Mouse (Mus musculus): ENCODE measurements around the gene Nisch. TPM values are rescaled to one million over a fixed set of nuclear protein-coding genes. Genes with fewer than 3 reads are reported as not detected.

Gene Nisch
- total RNA-seq, 2 experiments from 2014 or later = 234 to 236 TPM

GRCm38 (mm10) chr14:31226978-31227377 lies 10.2 kb upstream of the Nisch start:
- intact Hi-C loops (cut with DNase I) = no loop called here
- peak; percentile 71 to 74 for DNase-seq

DNA sequence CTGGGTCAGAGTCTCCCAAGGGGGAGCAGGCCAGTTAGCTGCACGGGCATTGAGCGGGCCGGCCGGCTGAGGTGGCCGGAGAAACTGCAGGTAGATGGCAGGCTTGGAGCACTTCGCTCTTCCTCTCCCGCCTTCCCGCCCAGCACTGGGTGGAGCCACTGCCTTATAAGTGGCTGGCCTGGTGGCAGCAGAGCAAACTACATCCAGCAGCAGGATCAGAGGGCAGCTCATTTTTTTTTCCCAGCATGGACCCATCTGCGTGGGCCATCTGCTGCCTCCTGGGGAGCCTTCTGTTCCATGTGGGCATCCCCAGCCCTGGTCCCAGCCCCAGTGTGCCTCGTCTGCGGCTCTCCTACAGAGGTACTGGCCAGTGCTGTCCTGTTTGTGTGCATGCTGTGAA lies 920 bp upstream of the Nisch start, which contains the start of gene Sema3g:
Sema3g (plus strand) TSS at position 195 of the 400 bp plus-strand sequence.
- peak; percentile 76 to 79 for DNase-seq
- intact Hi-C loops (cut with DNase I) = loop anchor here (5.0 kb wide), 1 partner anchor 120 kb away; the partner anchor contains the start of gene Capn7

- DNase-seq = peak; percentile 81 to 87
- intact Hi-C loops (cut with DNase I) = loop anchor here (1.0 to 5.0 kb wide), 2 partner anchors 18 to 122 kb away; partner anchors contain the start of gene Capn7
These were observed 1.4 kb downstream of the Nisch start for GRCm38 (mm10) chr14:31215157-31216002.

DNA sequence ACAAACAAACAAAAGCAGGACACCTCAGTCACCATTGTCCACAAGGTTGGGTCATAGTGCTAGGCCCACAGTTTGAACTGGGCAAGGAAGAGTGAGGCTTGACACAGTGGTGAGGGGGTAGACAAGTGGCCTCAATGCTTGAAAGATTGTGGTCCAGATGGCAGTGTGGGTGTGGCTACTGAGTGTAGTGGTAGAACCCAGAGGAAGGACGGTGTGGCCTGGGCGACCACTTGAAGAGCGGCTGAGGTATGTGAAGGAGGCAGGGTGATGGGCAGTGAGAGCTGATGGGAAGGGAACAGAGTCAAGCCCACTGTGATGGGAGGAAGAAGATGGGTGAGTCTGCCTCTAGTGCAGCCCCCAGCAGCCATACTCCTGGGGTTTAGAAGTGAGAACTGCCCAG lies 2.1 kb downstream of the Nisch start:
- intact Hi-C loops (cut with DNase I) = loop anchor here (1.0 to 5.0 kb wide), 2 partner anchors 19 to 123 kb away; partner anchors contain the start of gene Capn7
- no peak for DNase-seq

- DNase-seq = no peak
- intact Hi-C loops (cut with DNase I) = no loop called here
These were observed 2.9 kb downstream of the Nisch start for GRCm38 (mm10) chr14:31213868-31214267.

DNA sequence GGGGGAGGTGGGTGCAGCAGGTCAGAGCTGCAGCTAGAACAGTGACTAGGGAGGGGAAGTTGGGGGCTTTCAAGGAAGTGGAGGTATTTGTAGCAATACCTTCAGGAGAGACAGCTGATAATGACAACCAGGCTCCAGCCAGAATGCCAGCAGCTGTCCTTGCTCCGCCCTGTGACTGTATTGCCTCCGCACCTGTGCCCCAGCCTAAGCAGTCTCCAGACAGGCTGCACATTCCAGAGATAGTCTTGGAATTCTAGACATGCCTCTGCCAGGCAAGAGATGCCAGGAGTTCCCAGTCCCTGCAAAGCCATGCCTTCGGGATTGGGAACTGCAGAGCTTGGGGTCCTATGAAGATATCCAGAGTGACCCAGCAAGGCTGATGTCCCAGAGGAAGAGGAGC lies 4.2 kb downstream of the Nisch start:
- no peak for DNase-seq
- intact Hi-C loops (cut with DNase I) = no loop called here

DNA sequence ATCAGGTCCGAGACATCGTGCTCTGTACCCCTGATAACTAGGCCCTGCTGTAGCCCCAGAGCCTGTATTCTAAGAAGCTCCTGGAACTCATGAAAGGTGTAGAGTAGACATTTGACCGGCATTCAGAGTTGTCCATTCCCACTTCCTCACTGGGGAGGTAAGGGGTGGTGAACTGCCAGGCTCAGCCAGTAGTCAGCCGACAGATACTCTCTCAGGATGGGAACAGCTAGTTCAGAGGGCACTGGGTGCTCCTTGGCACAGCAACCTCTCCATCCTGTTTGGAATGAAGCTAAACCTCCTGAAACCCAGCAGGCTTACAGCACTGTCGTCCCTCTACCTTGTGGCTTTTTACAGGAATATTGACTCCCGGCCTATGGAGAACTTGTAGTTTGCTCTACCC lies 4.9 kb downstream of the Nisch start:
- no peak for DNase-seq
- intact Hi-C loops (cut with DNase I) = no loop called here

DNA sequence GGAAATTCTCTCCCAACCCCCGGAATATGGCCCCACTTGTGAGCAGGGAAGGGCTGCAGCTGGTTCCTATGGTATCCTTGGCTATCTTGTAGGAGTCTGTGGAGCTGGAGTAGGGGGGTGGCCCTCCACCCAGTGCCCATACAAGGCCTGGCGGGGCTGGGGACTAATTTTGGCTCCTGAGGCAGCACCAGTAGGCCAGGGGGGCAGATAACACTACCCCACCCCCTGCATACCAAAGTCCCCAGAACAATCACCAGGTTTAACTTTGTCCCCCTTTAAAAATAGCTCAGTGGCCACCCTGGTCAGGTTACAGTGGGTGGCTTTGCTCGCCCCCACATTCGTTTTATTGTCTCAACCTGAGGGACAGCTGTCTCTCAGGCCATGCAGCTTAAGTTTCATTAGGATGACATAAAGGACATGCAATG lies 7.6 kb downstream of the Nisch start:
- DNase-seq = peak; percentile 80 to 86
- intact Hi-C loops (cut with DNase I) = no loop called here

DNA sequence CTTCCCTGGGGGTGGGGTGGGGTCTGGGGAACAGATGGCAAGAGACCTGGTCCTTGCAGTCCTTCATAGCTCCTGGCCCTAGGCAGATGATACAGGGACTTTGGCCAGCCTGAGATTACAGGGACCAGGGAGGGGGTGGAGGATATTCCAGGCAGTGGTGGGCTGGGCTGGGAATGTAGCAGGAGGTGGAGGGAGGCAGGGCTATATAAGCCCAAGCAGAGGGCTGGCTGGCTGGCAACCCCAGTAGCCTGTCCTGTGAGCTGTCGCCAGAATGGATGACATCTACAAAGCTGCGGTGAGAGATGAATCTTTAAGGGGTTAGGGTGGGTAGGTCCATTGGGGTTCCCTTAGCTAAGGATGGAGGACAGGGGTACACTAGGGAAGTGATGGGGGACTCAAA lies 8.7 kb downstream of the Nisch start, which contains the start of gene Tnnc1:
Tnnc1 (plus strand) TSS at position 229 of the 400 bp plus-strand sequence.
- DNase-seq = peak; percentile 77 to 85
- intact Hi-C loops (cut with DNase I) = no loop called here

GRCm38 (mm10) chr14:31207070-31207830 lies 9.5 kb downstream of the Nisch start:
- intact Hi-C loops (cut with DNase I) = no loop called here
- no peak for DNase-seq

GRCm38 (mm10) chr14:31206472-31206981 lies 10.2 kb downstream of the Nisch start:
- DNase-seq = peak; percentile 97
- intact Hi-C loops (cut with DNase I) = no loop called here

GRCm38 (mm10) chr14:31205562-31206467 lies 10.9 kb downstream of the Nisch start:
- intact Hi-C loops (cut with DNase I) = no loop called here

GRCm38 (mm10) chr14:31205244-31205561 lies 11.5 kb downstream of the Nisch start:
- intact Hi-C loops (cut with DNase I) = no loop called here

More at GRCm38 (mm10) chr14:31205562-31206467, 10.9 kb downstream of the Nisch start:
- DNase-seq = peak; percentile 71 to 78

GRCm38 (mm10) chr14:31204844-31205243 lies 11.9 kb downstream of the Nisch start:
- intact Hi-C loops (cut with DNase I) = no loop called here
- DNase-seq = no peak

More at GRCm38 (mm10) chr14:31205244-31205561, 11.5 kb downstream of the Nisch start:
- no peak for DNase-seq

GRCm38 (mm10) chr14:31200038-31200437 lies 16.7 kb downstream of the Nisch start:
- intact Hi-C loops (cut with DNase I) = no loop called here
- no peak for DNase-seq

- no peak for DNase-seq
- intact Hi-C loops (cut with DNase I) = loop anchor here (10.0 kb wide), 1 partner anchor 175 kb away; no protein-coding TSS in a partner anchor
These were observed 17.1 kb downstream of the Nisch start for GRCm38 (mm10) chr14:31199599-31199998.

GRCm38 (mm10) chr14:31197547-31198516 lies 18.9 kb downstream of the Nisch start:
- DNase-seq = peak in 1 of 2 experiments; percentile 74
- intact Hi-C loops (cut with DNase I) = loop anchor here (10.0 kb wide), 1 partner anchor 173 kb away; no protein-coding TSS in a partner anchor

DNA sequence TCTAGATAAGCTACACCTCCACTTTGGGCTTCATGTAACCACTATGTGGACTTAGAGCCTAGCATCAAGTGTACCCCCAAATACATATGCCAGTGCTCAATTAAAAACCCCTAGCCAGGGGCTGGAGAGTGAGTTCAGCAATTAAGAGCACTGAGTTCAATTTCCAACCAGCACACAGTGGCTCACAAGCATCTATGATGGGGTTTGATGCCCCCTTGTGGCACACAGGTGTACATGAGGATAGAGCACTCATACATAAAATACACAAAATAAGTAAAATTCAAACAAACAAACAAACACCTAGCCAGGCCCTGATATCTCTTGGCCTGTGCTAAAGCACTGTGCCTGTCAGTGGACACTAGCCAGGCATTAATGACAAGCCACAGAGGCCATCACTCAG lies 20.8 kb downstream of the Nisch start:
- intact Hi-C loops (cut with DNase I) = loop anchor here (2.0 to 10.0 kb wide), 2 partner anchors 67 to 171 kb away; partner anchors contain the start of gene Smim4
- peak in 1 of 2 experiments; percentile 63 for DNase-seq
